Mouse (Mus musculus) small intestine, adult 2 months (tissue): ENCODE measurements around the gene Tpsb2. TPM values are rescaled to one million over a fixed set of nuclear protein-coding genes. Genes with fewer than 3 reads are reported as not detected.

Source experiments
- H3K27ac ChIP-seq: fragments of 200-500 bp; 2 replicates; pipeline ENCODE4 v1.5.1; 2012; ENCODE audit warnings: low read depth, low read length, control low read depth, inconsistent platforms; ENCODE audit not compliant: insufficient read depth
- H3K27me3 ChIP-seq: fragments of 200-500 bp; 2 replicates; pipeline ENCODE4 v1.6.1; 2012; ENCODE audit warnings: mild to moderate bottlenecking, moderate library complexity, low read length, inconsistent platforms; ENCODE audit not compliant: control insufficient read depth, insufficient read depth
- H3K36me3 ChIP-seq: fragments of 200-500 bp; 2 replicates; pipeline ENCODE4 v1.6.1; 2012; ENCODE audit warnings: mild to moderate bottlenecking, low read length, control low read depth, inconsistent platforms; ENCODE audit not compliant: control insufficient read depth, insufficient read depth
- H3K4me1 ChIP-seq: fragments of 200-500 bp; 2 replicates; pipeline ENCODE4 v1.6.1; 2012; ENCODE audit warnings: low read length, inconsistent platforms, mixed read lengths; ENCODE audit not compliant: control insufficient read depth, insufficient read depth, insufficient read length
- H3K4me3 ChIP-seq: fragments of 200-500 bp; 2 replicates; pipeline ENCODE4 v1.5.1; 2012; ENCODE audit warnings: low read depth, mild to moderate bottlenecking, control low read depth, inconsistent platforms, low read length, moderate library complexity
- CTCF ChIP-seq: fragments of 200-500 bp; IDR thresholded peaks from 2 replicates; pipeline ENCODE4 v1.5.1; 2012; ENCODE audit warnings: low read depth, mild to moderate bottlenecking, control low read depth, inconsistent platforms, low read length, moderate library complexity, mixed read lengths; ENCODE audit not compliant: insufficient replicate concordance, insufficient read length; ENCODE audit errors: extremely low read depth
- POLR2A ChIP-seq: fragments of 200-500 bp; IDR thresholded peaks from 2 replicates; pipeline ENCODE4 v1.6.1; 2012; ENCODE audit warnings: low read depth, mild to moderate bottlenecking, control low read depth, inconsistent platforms, low read length, moderate library complexity
- WGBS: fragments of 180-500 bp; shearing (Covaris S2); methylation state at CpG from one replicate; pipeline ENCODE4 v1.1.7; 2018; 5-methylcytosine and 5-hydroxymethylcytosine counted together
- polyA plus RNA-seq: library from polyadenylated mRNA; depleted of rRNA; stranded (reverse); fragments of >200 nt; gene quantifications from 2 replicates; pipeline ENCODE4 v1.2.3, GENCODE M21; 2012

Tpsb2 gene
- polyA plus RNA-seq, 1 experiment, result not detected

GRCm38 (mm10) chr17:25340003-25340402 lies 26.1 kb upstream of the Tpsb2 start:
- no peaks in the 10 kb centered on the region for H3K27me3 ChIP-seq
- no peak overlapping the region for H3K4me3 ChIP-seq
- H3K27ac ChIP-seq, result no peak overlapping the region
- no peaks in the 10 kb centered on the region for H3K36me3 ChIP-seq
- H3K4me1 ChIP-seq, result no peaks in the 10 kb centered on the region
- TF ChIP-seq CTCF, result no peak
- TF ChIP-seq POLR2A, result no peak
- whole genome bisulfite sequencing, result 86% methylated on average over 6 of the region's 6 CpGs

- 32% methylated on average over 3 of the region's 3 CpGs for WGBS
Measured at GRCm38 (mm10) chr17:25341490-25341889, 24.6 kb upstream of the Tpsb2 start.

GRCm38 (mm10) chr17:25345462-25345861 lies 20.6 kb upstream of the Tpsb2 start, which contains the start of gene Tpsab1:
Gene Tpsab1 (minus strand): TSS chr17:25345562.
- Histone ChIP-seq H3K27ac (no peak within 1 kb of the TSS), H3K27me3 (no peaks in the 10 kb centered on the region), H3K36me3 (no peaks in the 10 kb centered on the region), H3K4me3 (no peak within 1 kb of the TSS), H3K4me1 (no peaks in the 10 kb centered on the region)
- 73% methylated on average over 4 of the region's 4 CpGs for WGBS
- TF ChIP-seq POLR2A (no peak), CTCF (no peak)

More at GRCm38 (mm10) chr17:25341490-25341889, 24.6 kb upstream of the Tpsb2 start:
- H3K36me3 ChIP-seq, result no peaks in the 10 kb centered on the region
- no peak overlapping the region for H3K4me3 ChIP-seq
- H3K4me1 ChIP-seq, result no peaks in the 10 kb centered on the region
- TF ChIP-seq POLR2A (no peak), CTCF (no peak)
- H3K27me3 ChIP-seq, result no peaks in the 10 kb centered on the region
- no peak overlapping the region for H3K27ac ChIP-seq

GRCm38 (mm10) chr17:25361291-25361690 lies 4.8 kb upstream of the Tpsb2 start:
- 50% methylated on average over 2 of the region's 2 CpGs for WGBS
- Histone ChIP-seq H3K27me3 (no peaks in the 10 kb centered on the region; the same call in 1 of the 2 replicates), H3K4me1 (no peaks in the 10 kb centered on the region), H3K4me3 (no peak overlapping the region), H3K27ac (no peak overlapping the region), H3K36me3 (no peaks in the 10 kb centered on the region)
- TF ChIP-seq POLR2A (no peak), CTCF (no peak)

GRCm38 (mm10) chr17:25363726-25364125 lies 2.4 kb upstream of the Tpsb2 start:
- H3K27me3 ChIP-seq, result no peaks in the 10 kb centered on the region; the same call in 1 of the 2 replicates
- H3K4me3 ChIP-seq, result no peak overlapping the region
- no peaks in the 10 kb centered on the region for H3K36me3 ChIP-seq
- H3K4me1 ChIP-seq, result no peaks in the 10 kb centered on the region
- TF ChIP-seq CTCF (peak; percentile 72; the same call in 1 of the 2 replicates), POLR2A (no peak)
- WGBS, result 3% methylated on average over 1 of the region's 1 CpGs
- no peak overlapping the region for H3K27ac ChIP-seq

GRCm38 (mm10) chr17:25368973-25369372 lies 2.9 kb downstream of the Tpsb2 start, which contains the start of gene Tpsg1:
Gene Tpsg1 (plus strand): TSS chr17:25369273.
- no peak within 1 kb of the TSS for H3K4me3 ChIP-seq
- 64% methylated on average over 3 of the region's 3 CpGs for WGBS
- no peaks in the 10 kb centered on the region for H3K4me1 ChIP-seq
- no peaks in the 10 kb centered on the region for H3K27me3 ChIP-seq
- no peak for TF ChIP-seq POLR2A
- TF ChIP-seq CTCF, result no peak
- peak within 1 kb of the TSS; percentile 38 for H3K27ac ChIP-seq
- no peaks in the 10 kb centered on the region for H3K36me3 ChIP-seq

GRCm38 (mm10) chr17:25372491-25372890 lies 6.4 kb downstream of the Tpsb2 start:
- H3K4me3 ChIP-seq, result no peak overlapping the region
- H3K27ac ChIP-seq, result 0 out of 2 replicates have a peak overlapping the region, but pooled peaks have one; percentile 12
- TF ChIP-seq CTCF (no peak), POLR2A (no peak)
- WGBS, result 27% methylated on average over 8 of the region's 8 CpGs
- no peaks in the 10 kb centered on the region for H3K36me3 ChIP-seq
- no peaks in the 10 kb centered on the region for H3K27me3 ChIP-seq
- H3K4me1 ChIP-seq, result no peaks in the 10 kb centered on the region

- no peaks in the 10 kb centered on the region for H3K36me3 ChIP-seq
- H3K27ac ChIP-seq, result no peak overlapping the region
- no peak overlapping the region for H3K4me3 ChIP-seq
- H3K4me1 ChIP-seq, result no peaks in the 10 kb centered on the region
- TF ChIP-seq POLR2A (no peak), CTCF (no peak)
- H3K27me3 ChIP-seq, result no peaks in the 10 kb centered on the region
- 42% methylated on average over 9 of the region's 9 CpGs for WGBS
Measured at GRCm38 (mm10) chr17:25374011-25374410, 7.9 kb downstream of the Tpsb2 start.
